Mouse (Mus musculus) embryonic facial prominence, embryonic 12.5 days (tissue): Measurements from ENCODE around the gene Tapbp. TPM values are rescaled to one million over a fixed set of nuclear protein-coding genes. Genes with fewer than 3 reads are reported as not detected.

ENCODE experiments used
- ATAC-seq: fragments of 200-750 bp; cut with Nextera tagmentation; 2 replicates; pipeline ENCODE4 v1.8.0; 2017; ENCODE audit not compliant: insufficient number of reproducible peaks, insufficient read depth, low FRiP score, low TSS enrichment
- H3K27ac ChIP-seq: fragments of 300-500 bp; sonication (generic); 2 replicates; pipeline ENCODE4 v1.5.1; 2016; ENCODE audit warnings: mild to moderate bottlenecking
- H3K27me3 ChIP-seq: fragments of 300-500 bp; sonication (generic); 2 replicates; pipeline ENCODE4 v1.6.1; 2016; ENCODE audit warnings: mild to moderate bottlenecking, moderate library complexity
- H3K36me3 ChIP-seq: fragments of 300-500 bp; sonication (generic); 2 replicates; pipeline ENCODE4 v1.6.1; 2016; ENCODE audit warnings: mild to moderate bottlenecking
- H3K4me1 ChIP-seq: fragments of 300-500 bp; sonication (generic); 2 replicates; pipeline ENCODE4 v1.6.1; 2016
- H3K4me2 ChIP-seq: fragments of 300-500 bp; sonication (generic); replicated peaks from 2 replicates; pipeline ENCODE4 v1.6.1; 2016; ENCODE audit warnings: mild to moderate bottlenecking, moderate library complexity
- H3K4me3 ChIP-seq: fragments of 300-500 bp; sonication (generic); 2 replicates; pipeline ENCODE4 v1.5.1; 2016; ENCODE audit warnings: mild to moderate bottlenecking
- H3K9ac ChIP-seq: fragments of 300-500 bp; sonication (generic); 2 replicates; pipeline ENCODE4 v1.6.1; 2016; ENCODE audit warnings: mild to moderate bottlenecking, moderate library complexity
- H3K9me3 ChIP-seq: fragments of 300-500 bp; sonication (generic); 2 replicates; pipeline ENCODE4 v1.6.1; 2016; ENCODE audit warnings: mild to moderate bottlenecking, moderate library complexity
- WGBS: fragments of 180-500 bp; shearing (Covaris S2); methylation state at CpG from one replicate; pipeline ENCODE4 v1.1.7; 2016; 5-methylcytosine and 5-hydroxymethylcytosine counted together
- polyA plus RNA-seq: library from polyadenylated mRNA; unstranded; fragments of >200 nt; fragmentation: Nextera tagmentation; extraction: Ambion mirVana; gene quantifications from 2 replicates; pipeline ENCODE4 v1.2.1, GENCODE M21; 2016

Tapbp gene
- polyA plus RNA-seq, 1 experiment from 2014 or later, result 25.0 TPM

- Histone ChIP-seq H3K27me3 (no peaks in the 10 kb centered on the region), H3K9ac (no peak overlapping the region; the same call in 1 of the 2 replicates), H3K36me3 (peaks cover 41% of the 10 kb centered on the region), H3K4me2 (peak overlapping the region; percentile 92), H3K4me1 (peaks cover 14% of the 10 kb centered on the region), H3K4me3 (no peak overlapping the region), H3K9me3 (no peaks in the 10 kb centered on the region), H3K27ac (no peak overlapping the region)
- no peak for ATAC-seq
- 83% methylated on average over 11 of the region's 11 CpGs for WGBS
These were observed 23.1 kb downstream of the Tapbp start for GRCm38 (mm10) chr17:33938783-33939182.

- Histone ChIP-seq H3K27me3 (no peaks in the 10 kb centered on the region), H3K9ac (peak within 1 kb of the TSS; percentile 71), H3K4me1 (peaks cover 14% of the 10 kb centered on the region), H3K36me3 (peaks cover 41% of the 10 kb centered on the region), H3K4me2 (peak within 1 kb of the TSS; percentile 92), H3K9me3 (no peaks in the 10 kb centered on the region), H3K27ac (no peak within 1 kb of the TSS), H3K4me3 (peak within 1 kb of the TSS; percentile 79)
- WGBS, result under 1% methylated on average over 36 of the region's 36 CpGs
- ATAC-seq, result peak; percentile 74
These were observed 24.6 kb downstream of the Tapbp start, which contains the start of the genes Pfdn6 and Wdr46 for GRCm38 (mm10) chr17:33940206-33940805. TSS of gene Pfdn6 (minus strand) at chr17:33940343. TSS of gene Wdr46 (plus strand) at chr17:33940660.

GRCm38 (mm10) chr17:33940981-33941380 is 25.3 kb downstream of the Tapbp start:
- Histone ChIP-seq H3K27ac (no peak overlapping the region), H3K4me2 (peak overlapping the region; percentile 92), H3K9me3 (no peaks in the 10 kb centered on the region), H3K4me3 (peak overlapping the region; percentile 79), H3K27me3 (no peaks in the 10 kb centered on the region), H3K4me1 (peaks cover 14% of the 10 kb centered on the region), H3K9ac (peak overlapping the region; percentile 71), H3K36me3 (peaks cover 40% of the 10 kb centered on the region)
- ATAC-seq, result no peak
- 2% methylated on average over 26 of the region's 26 CpGs for WGBS

- H3K9ac ChIP-seq, result peak overlapping the region; percentile 71
- H3K36me3 ChIP-seq, result peaks cover 41% of the 10 kb centered on the region
- ATAC-seq, result no peak
- H3K4me1 ChIP-seq, result peaks cover 14% of the 10 kb centered on the region
- WGBS, result 55% methylated on average over 19 of the region's 19 CpGs
- H3K27me3 ChIP-seq, result no peaks in the 10 kb centered on the region
- H3K4me3 ChIP-seq, result peak overlapping the region; percentile 79
- no peaks in the 10 kb centered on the region for H3K9me3 ChIP-seq
- H3K27ac ChIP-seq, result no peak overlapping the region
- peak overlapping the region; percentile 92 for H3K4me2 ChIP-seq
These were observed 25.7 kb downstream of the Tapbp start for GRCm38 (mm10) chr17:33941381-33941780.

GRCm38 (mm10) chr17:33943454-33943853 is 27.8 kb downstream of the Tapbp start:
- Histone ChIP-seq H3K4me1 (peaks cover 14% of the 10 kb centered on the region), H3K36me3 (peaks cover 45% of the 10 kb centered on the region)
- no peak for ATAC-seq

GRCm38 (mm10) chr17:33947430-33948089 is 31.9 kb downstream of the Tapbp start:
- WGBS, result 93% methylated on average over 10 of the region's 10 CpGs
- no peak overlapping the region for H3K9ac ChIP-seq
- no peaks in the 10 kb centered on the region for H3K27me3 ChIP-seq
- H3K36me3 ChIP-seq, result peaks cover 71% of the 10 kb centered on the region
- H3K4me3 ChIP-seq, result no peak overlapping the region
- H3K4me2 ChIP-seq, result no peak overlapping the region
- H3K27ac ChIP-seq, result no peak overlapping the region
- H3K4me1 ChIP-seq, result peaks cover 27% of the 10 kb centered on the region
- no peak for ATAC-seq
- H3K9me3 ChIP-seq, result no peaks in the 10 kb centered on the region

More at GRCm38 (mm10) chr17:33943454-33943853, 27.8 kb downstream of the Tapbp start:
- no peaks in the 10 kb centered on the region for H3K27me3 ChIP-seq
- H3K9me3 ChIP-seq, result no peaks in the 10 kb centered on the region
- H3K4me3 ChIP-seq, result no peak overlapping the region
- H3K4me2 ChIP-seq, result no peak overlapping the region
- 93% methylated on average over 15 of the region's 15 CpGs for WGBS
- H3K27ac ChIP-seq, result no peak overlapping the region
- no peak overlapping the region for H3K9ac ChIP-seq

GRCm38 (mm10) chr17:33948090-33948904 is 32.6 kb downstream of the Tapbp start:
- Histone ChIP-seq H3K36me3 (peaks cover 74% of the 10 kb centered on the region), H3K4me2 (no peak overlapping the region), H3K4me3 (no peak overlapping the region), H3K9me3 (no peaks in the 10 kb centered on the region), H3K9ac (no peak overlapping the region), H3K27me3 (no peaks in the 10 kb centered on the region), H3K4me1 (peaks cover 35% of the 10 kb centered on the region), H3K27ac (no peak overlapping the region)
- no peak for ATAC-seq
- 84% methylated on average over 22 of the region's 22 CpGs for WGBS

GRCm38 (mm10) chr17:33948905-33949537 is 33.3 kb downstream of the Tapbp start:
- H3K36me3 ChIP-seq, result peaks cover 79% of the 10 kb centered on the region
- no peak for ATAC-seq
- no peak overlapping the region for H3K4me2 ChIP-seq
- no peaks in the 10 kb centered on the region for H3K9me3 ChIP-seq
- 91% methylated on average over 19 of the region's 19 CpGs for WGBS
- H3K4me1 ChIP-seq, result peaks cover 42% of the 10 kb centered on the region
- no peak overlapping the region for H3K27ac ChIP-seq
- no peak overlapping the region for H3K4me3 ChIP-seq
- no peak overlapping the region for H3K9ac ChIP-seq
- H3K27me3 ChIP-seq, result no peaks in the 10 kb centered on the region

- Histone ChIP-seq H3K9ac (peak overlapping the region; percentile 67), H3K36me3 (peaks cover 70% of the 10 kb centered on the region), H3K27ac (peak overlapping the region; percentile 93; the same call in 1 of the 2 replicates), H3K27me3 (no peaks in the 10 kb centered on the region), H3K4me3 (peak overlapping the region; percentile 44), H3K4me2 (peak overlapping the region; percentile 87), H3K4me1 (peaks cover 48% of the 10 kb centered on the region), H3K9me3 (no peaks in the 10 kb centered on the region)
- WGBS, result 74% methylated on average over 10 of the region's 10 CpGs
- ATAC-seq, result no peak
These were observed 34.5 kb downstream of the Tapbp start for GRCm38 (mm10) chr17:33950131-33950625.

- peak within 1 kb of the TSS; percentile 44 for H3K4me3 ChIP-seq
- ATAC-seq, result peak; percentile 78
- peak within 1 kb of the TSS; percentile 87 for H3K4me2 ChIP-seq
- no peaks in the 10 kb centered on the region for H3K9me3 ChIP-seq
- H3K4me1 ChIP-seq, result peaks cover 49% of the 10 kb centered on the region
- 1% methylated on average over 45 of the region's 45 CpGs for WGBS
- no peaks in the 10 kb centered on the region for H3K27me3 ChIP-seq
- H3K27ac ChIP-seq, result peak within 1 kb of the TSS; percentile 93
- peaks cover 60% of the 10 kb centered on the region for H3K36me3 ChIP-seq
- H3K9ac ChIP-seq, result peak within 1 kb of the TSS; percentile 67
These were observed 35.6 kb downstream of the Tapbp start, which contains the start of gene B3galt4 for GRCm38 (mm10) chr17:33951021-33951946. TSS of gene B3galt4 (minus strand) at chr17:33951488.
